Mouse (Mus musculus) spleen, postnatal 0 days (tissue): ENCODE data around the gene Rbm4b. TPM values are rescaled to one million over a fixed set of nuclear protein-coding genes. Genes with fewer than 3 reads are reported as not detected.

Source experiments
- polyA plus RNA-seq: library from polyadenylated mRNA; unstranded; fragments of >200 nt; fragmentation: Nextera tagmentation; extraction: Ambion mirVana; gene quantifications from 2 replicates; pipeline ENCODE4 v1.2.1, GENCODE M21; 2015

Rbm4b gene
- 24.7 and 27.6 TPM in 2 replicates for polyA plus RNA-seq

GRCm38 (mm10) chr19:4756193-4756911, at the start of gene Rbm4b:
Gene Rbm4b (plus strand): TSS chr19:4756497.

GRCm38 (mm10) chr19:4711098-4711600, 45.1 kb upstream of the Rbm4b start, which contains the start of gene Sptbn2:
Gene Sptbn2 (plus strand): TSS chr19:4711167.

GRCm38 (mm10) chr19:4793831-4794422, 37.6 kb downstream of the Rbm4b start, which contains the start of gene Rbm4:
Gene Rbm4 (minus strand): TSS chr19:4793901.

GRCm38 (mm10) chr19:4811063-4811908, 55.0 kb downstream of the Rbm4b start, which contains the start of the genes Gm21992 and Rbm14:
Gene Gm21992 (minus strand): TSS chr19:4811612.
Gene Rbm14 (minus strand): TSS chr19:4811634.

Other genes with a start within 250 kb of the Rbm4b start
- 17.9 and 18.0 TPM in 2 replicates for gene Pcx, start 246.0 kb upstream of the Rbm4b start, polyA plus RNA-seq
- 0.70 and 0.93 TPM in 2 replicates for gene Lrfn4, start 140.8 kb upstream of the Rbm4b start, polyA plus RNA-seq
- gene Rce1, start 130.9 kb upstream of the Rbm4b start, polyA plus RNA-seq: 30.4 and 31.4 TPM in 2 replicates
- gene Gm960, start 57.8 kb upstream of the Rbm4b start, polyA plus RNA-seq: 1.4 and 1.7 TPM in 2 replicates
- gene Sptbn2, start 45.3 kb upstream of the Rbm4b start, polyA plus RNA-seq: 0.12 and 0.44 TPM in 2 replicates
- 18.2 and 21.2 TPM in 2 replicates for gene Rbm4, start 37.4 kb downstream of the Rbm4b start, polyA plus RNA-seq
- 15.6 and 16.1 TPM in 2 replicates for gene Gm21992, start 55.1 kb downstream of the Rbm4b start, polyA plus RNA-seq
- 32.0 and 37.2 TPM in 2 replicates for gene Rbm14, start 55.1 kb downstream of the Rbm4b start, polyA plus RNA-seq
- 42.7 TPM in 2 replicates for gene Ccs, start 82.8 kb downstream of the Rbm4b start, polyA plus RNA-seq
- not detected in 2 replicates for gene Ccdc87, start 82.9 kb downstream of the Rbm4b start, polyA plus RNA-seq
- 56.0 and 61.5 TPM in 2 replicates for gene Ctsf, start 98.6 kb downstream of the Rbm4b start, polyA plus RNA-seq
- gene Actn3, start 121.4 kb downstream of the Rbm4b start, polyA plus RNA-seq: 1.1 and 1.2 TPM in 2 replicates
- gene Zdhhc24, start 122.2 kb downstream of the Rbm4b start, polyA plus RNA-seq: 13.3 and 14.1 TPM in 2 replicates
- gene Bbs1, start 150.1 kb downstream of the Rbm4b start, polyA plus RNA-seq: 1.1 and 1.3 TPM in 2 replicates
- gene Dpp3, start 171.8 kb downstream of the Rbm4b start, polyA plus RNA-seq: 39.0 and 42.5 TPM in 2 replicates
- gene Peli3, start 186.6 kb downstream of the Rbm4b start, polyA plus RNA-seq: 0.23 and 0.37 TPM in 2 replicates
- gene Mrpl11, start 205.7 kb downstream of the Rbm4b start, polyA plus RNA-seq: 61.8 and 64.4 TPM in 2 replicates
- gene Npas4, start 233.8 kb downstream of the Rbm4b start, polyA plus RNA-seq: 0.04 TPM in 1 of 2 replicates, not detected in the other